Mouse (Mus musculus): ENCODE data around the gene Mettl9.

DNA sequence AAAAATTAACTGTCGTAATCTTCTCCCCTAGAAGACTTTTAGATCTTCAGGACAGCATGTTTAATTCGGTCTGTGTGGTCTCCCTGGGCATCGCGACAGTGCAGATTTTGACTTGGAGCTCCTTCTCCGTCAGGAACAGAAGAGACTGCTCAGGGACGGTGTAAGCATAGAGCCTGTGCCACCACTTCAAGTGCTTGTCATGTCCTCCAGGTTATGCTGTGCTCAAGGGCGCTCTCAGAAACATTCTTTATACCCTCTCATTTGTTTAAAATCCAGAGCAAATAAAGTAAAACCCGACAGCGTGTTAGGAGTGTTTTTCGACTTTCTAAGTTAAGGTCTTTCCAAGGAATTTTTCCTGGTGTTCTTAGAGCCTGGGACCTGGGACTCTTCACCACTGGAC is 19.8 kb upstream of the Mettl9 start:
- TF ChIP-seq POLR2A (IDR thresholded peaks at IDR 0.05; ENCODE audit: borderline replicate concordance, low read depth, low read length): no peak
- TF ChIP-seq CTCF (IDR thresholded peaks at IDR 0.05; ENCODE audit: low read depth, low read length): no peak

Data from bone marrow macrophage, adult 2 months (primary cell).